Mouse (Mus musculus) liver, postnatal 0 days (tissue): Measurements from ENCODE around the gene Rbm8a2.

Experiments
- CTCF ChIP-seq: sonication (generic); IDR thresholded peaks from 2 replicates; pipeline ENCODE4 v1.5.1; 2016; ENCODE audit warnings: antibody characterized with exemption, low read depth
- EP300 ChIP-seq: IDR thresholded peaks from 2 replicates; pipeline ENCODE4 v1.6.1; 2016; ENCODE audit warnings: antibody characterized with exemption, low read depth, mild to moderate bottlenecking

- TF ChIP-seq CTCF (no peak), EP300 (no peak)
Measured at GRCm38 (mm10) chr1:176000599-176000998, 21.7 kb upstream of the Rbm8a2 start.
